In genomic region chr11:43747233-43748226, GRCm38 (mm10) we compare ENCODE assay signal across 8 mouse cellular contexts. TPM values are rescaled to one million over a fixed set of nuclear protein-coding genes. Genes with fewer than 3 reads are reported as not detected.
DNase-seq lines count a peak whose midpoint lies in the region; ATAC-seq lines count a peak whose summit lies in the region.

TSS of gene Ttc1 (minus strand) at chr11:43748008.

- peaks cover 15% of the 10 kb centered on the region for H3K4me1 ChIP-seq in hindbrain, embryonic 15.5 days (replicated peaks)

- no peaks in the 10 kb centered on the region for H3K9me3 ChIP-seq in hindbrain, embryonic 15.5 days

- peak within 1 kb of the TSS; percentile 71; the same call in 1 of the 2 replicates for H3K27ac ChIP-seq in hindbrain, embryonic 15.5 days (replicated peaks)

- peak within 1 kb of the TSS; percentile 65 for H3K9ac ChIP-seq in hindbrain, embryonic 15.5 days

- H3K36me3 ChIP-seq in hindbrain, embryonic 15.5 days = peaks cover 24% of the 10 kb centered on the region

- peak within 1 kb of the TSS; percentile 69 for H3K4me3 ChIP-seq in hindbrain, embryonic 15.5 days

- peak; percentile 98 for ATAC-seq in hindbrain, embryonic 15.5 days (ENCODE audit: low FRiP score, low read depth)

- DNase-seq in T-cell, adult 2 months (ENCODE audit: low spot score) = peak; percentile 97
- DNase-seq in cerebellum, postnatal 36 days = peak; percentile 97 to 98
- DNase-seq in frontal cortex, postnatal 36 days (ENCODE audit: low spot score in 2 of 2) = peak; percentile 98 to 99
- DNase-seq in left cerebral cortex, adult 11 months (ENCODE audit: low spot score) = peak; percentile 95
- peak; percentile 97 for DNase-seq in lung, postnatal 4 days
- peak; percentile 95 for DNase-seq in retina, postnatal 7 days (ENCODE audit: low read depth, low spot score)
- peak; percentile 86 for DNase-seq in urinary bladder, adult 2 months (ENCODE audit: low spot score)

- H3K4me2 ChIP-seq in hindbrain, embryonic 15.5 days = peak within 1 kb of the TSS; percentile 94

- no peaks in the 10 kb centered on the region for H3K27me3 ChIP-seq in hindbrain, embryonic 15.5 days

- 3% methylated on average over 47 of the region's 47 CpGs for WGBS in hindbrain, embryonic 15.5 days

RNA-seq across cellular contexts. Expression of gene Ttc1, which starts in this region (rescaled TPM):
- 77.9 and 80.4 TPM in 2 replicates for polyA plus RNA-seq in hindbrain, embryonic 15.5 days (2015; fragmentation: Nextera tagmentation; extraction: Ambion mirVana)
- polyA plus RNA-seq in urinary bladder, adult 2 months (2012; rRNA removed) = 53.4 and 57.0 TPM in 2 replicates

Comparison
In these comparisons a context has a peak if more than half of its experiments do, and no peak if none do; other contexts are left out.
1. Peak in every context shown above with its lines: DNase-seq, ATAC-seq, H3K4me3 ChIP-seq and H3K27ac ChIP-seq.